Mouse (Mus musculus): ENCODE data around the gene Gbx1. TPM values are rescaled to one million over a fixed set of nuclear protein-coding genes. Genes with fewer than 3 reads are reported as not detected.

Gbx1 gene
- total RNA-seq, 2 experiments from 2014 or later: 0.09 TPM; not detected in 1

- no peak for DNase-seq
These were observed 49.1 kb downstream of the Gbx1 start for GRCm38 (mm10) chr5:24477909-24478308.

GRCm38 (mm10) chr5:24475476-24476241 is 51.3 kb downstream of the Gbx1 start:
- peak; percentile 73 for DNase-seq

GRCm38 (mm10) chr5:24474723-24475261 is 52.2 kb downstream of the Gbx1 start:
- DNase-seq: peak; percentile 75

- no peak for DNase-seq
These were observed 52.8 kb downstream of the Gbx1 start for GRCm38 (mm10) chr5:24474025-24474722.

- DNase-seq: no peak
These were observed 54.0 kb downstream of the Gbx1 start for GRCm38 (mm10) chr5:24472884-24473619.

GRCm38 (mm10) chr5:24470600-24470999 is 56.4 kb downstream of the Gbx1 start:
- DNase-seq: peak; percentile 85

- DNase-seq: no peak
These were observed 60.2 kb downstream of the Gbx1 start for GRCm38 (mm10) chr5:24466762-24467161.

GRCm38 (mm10) chr5:24455613-24456012 is 71.4 kb downstream of the Gbx1 start:
- no peak for DNase-seq

- DNase-seq: peak; percentile 49
These were observed 71.9 kb downstream of the Gbx1 start for GRCm38 (mm10) chr5:24455076-24455475.

GRCm38 (mm10) chr5:24453985-24454303 is 73.1 kb downstream of the Gbx1 start:
- DNase-seq: no peak

- no peak for DNase-seq
These were observed 73.6 kb downstream of the Gbx1 start for GRCm38 (mm10) chr5:24453283-24453984.

Other genes starting within 250 kb of the Gbx1 start
- 10 to 100 TPM; 12.8 to 23.1 TPM for gene Kcnh2, start 175.6 kb downstream of the Gbx1 start, total RNA-seq (2021)
- 10 to 100 TPM; 16.3 to 16.6 TPM for gene Nos3, start 162.4 kb downstream of the Gbx1 start, total RNA-seq (2021)
- under 1 TPM; 0.60 to 0.67 TPM for gene Atg9b, start 135.1 kb downstream of the Gbx1 start, total RNA-seq (2021)
- gene Abcb8, start 133.5 kb downstream of the Gbx1 start, total RNA-seq (2021): 100 to 1,000 TPM in 1 of 2 experiments, 10 to 100 TPM in 1; 93.7 to 116 TPM
- gene Asic3, start 113.8 kb downstream of the Gbx1 start, total RNA-seq (2021): under 1 TPM; 0.54 to 0.76 TPM
- 10 to 100 TPM; 37.9 to 41.3 TPM for gene Cdk5, start 103.7 kb downstream of the Gbx1 start, total RNA-seq (2021)
- 10 to 100 TPM; 58.7 to 60.9 TPM for gene Slc4a2, start 103.4 kb downstream of the Gbx1 start, total RNA-seq (2021)
- gene Fastk, start 81.9 kb downstream of the Gbx1 start, total RNA-seq (2021): 100 to 1,000 TPM; 129 to 172 TPM
- 10 to 100 TPM in 1 of 2 experiments, 1 to 10 TPM in 1; 9.1 to 10.5 TPM for gene Tmub1, start 79.3 kb downstream of the Gbx1 start, total RNA-seq (2021)
- 10 to 100 TPM; 67.6 to 72.2 TPM for gene Agap3, start 75.0 kb downstream of the Gbx1 start, total RNA-seq (2021)
- 1 to 10 TPM; 1.0 to 6.2 TPM for gene Asb10, start 13.8 kb upstream of the Gbx1 start, total RNA-seq (2021)
- not detected for gene 4931409K22Rik, start 29.6 kb upstream of the Gbx1 start, total RNA-seq (2021)
- 10 to 100 TPM; 51.0 to 53.3 TPM for gene Abcf2, start 50.3 kb upstream of the Gbx1 start, total RNA-seq (2021)
- 10 to 100 TPM; 35.4 to 46.3 TPM for gene Chpf2, start 59.5 kb upstream of the Gbx1 start, total RNA-seq (2021)
- 10 to 100 TPM; 16.4 to 26.0 TPM for gene Smarcd3, start 97.2 kb upstream of the Gbx1 start, total RNA-seq (2021)
- 10 to 100 TPM; 43.3 to 43.9 TPM for gene Nub1, start 158.3 kb upstream of the Gbx1 start, total RNA-seq (2021)
- 1 to 10 TPM; 3.9 to 4.5 TPM for gene Wdr86, start 203.5 kb upstream of the Gbx1 start, total RNA-seq (2021)
- gene Crygn, start 230.8 kb upstream of the Gbx1 start, total RNA-seq (2021): not detected